Mouse (Mus musculus): ENCODE results near the gene Bckdhb. TPM values are rescaled to one million over a fixed set of nuclear protein-coding genes. Genes with fewer than 3 reads are reported as not detected.

Bckdhb gene
- total and polyA plus RNA-seq, 2 experiments from 2014 or later: 22.1 to 40.3 TPM

- no peak overlapping the region for H3K27ac ChIP-seq
- ATAC-seq (peak; percentile 55; the same call in 1 of the 2 replicates), DNase-seq (ENCODE audit: low spot score) (peak; percentile 70)
- H3K9ac ChIP-seq (replicated peaks; ENCODE audit: low read length): no peak overlapping the region
- H3K27me3 ChIP-seq (ENCODE audit: insufficient read depth, low read length): no peaks in the 10 kb centered on the region
- TF ChIP-seq CTCF (IDR thresholded peaks at IDR 0.05; ENCODE audit: low read depth): no peak
- 39% methylated on average over 6 of the region's 6 CpGs for WGBS
- H3K9me3 ChIP-seq (ENCODE audit: low read length): no peaks in the 10 kb centered on the region
- no peak overlapping the region for H3K4me2 ChIP-seq (ENCODE audit: low read depth, low read length)
- peaks cover 8% of the 10 kb centered on the region; the same call in 1 of the 2 replicates for H3K4me1 ChIP-seq (ENCODE audit: insufficient read depth, low read length)
- no peak overlapping the region for H3K4me3 ChIP-seq (ENCODE audit: low read length)
- no peaks in the 10 kb centered on the region for H3K36me3 ChIP-seq (ENCODE audit: insufficient read depth, low read length)
Measured at GRCm38 (mm10) chr9:84109777-84110478, 185.0 kb downstream of the Bckdhb start.

GRCm38 (mm10) chr9:84110616-84111015 lies 185.7 kb downstream of the Bckdhb start:
- Histone ChIP-seq H3K4me1 (ENCODE audit: insufficient read depth, low read length) (peaks cover 8% of the 10 kb centered on the region; the same call in 1 of the 2 replicates), H3K27me3 (ENCODE audit: insufficient read depth, low read length) (no peaks in the 10 kb centered on the region), H3K4me2 (ENCODE audit: low read depth, low read length) (peak overlapping the region; percentile 38), H3K9me3 (ENCODE audit: low read length) (no peaks in the 10 kb centered on the region), H3K9ac (replicated peaks; ENCODE audit: low read length) (0 out of 2 replicates have a peak overlapping the region, but pooled peaks have one; percentile 9), H3K27ac (no peak overlapping the region), H3K4me3 (ENCODE audit: low read length) (peak overlapping the region; percentile 2; the same call in 1 of the 2 replicates), H3K36me3 (ENCODE audit: insufficient read depth, low read length) (no peaks in the 10 kb centered on the region)
- TF ChIP-seq CTCF (IDR thresholded peaks at IDR 0.05; ENCODE audit: low read depth): no peak
- WGBS: 20% methylated on average over 11 of the region's 11 CpGs
- ATAC-seq (peak; percentile 57), DNase-seq (ENCODE audit: low spot score) (peak; percentile 38)

- DNase-seq (ENCODE audit: low spot score) (no peak), ATAC-seq (no peak)
- Histone ChIP-seq H3K4me3 (ENCODE audit: low read length) (no peak overlapping the region), H3K4me1 (ENCODE audit: insufficient read depth, low read length) (peaks cover 8% of the 10 kb centered on the region; the same call in 1 of the 2 replicates), H3K9ac (replicated peaks; ENCODE audit: low read length) (no peak overlapping the region), H3K4me2 (ENCODE audit: low read depth, low read length) (no peak overlapping the region), H3K9me3 (ENCODE audit: low read length) (no peaks in the 10 kb centered on the region), H3K36me3 (ENCODE audit: insufficient read depth, low read length) (no peaks in the 10 kb centered on the region), H3K27ac (no peak overlapping the region), H3K27me3 (ENCODE audit: insufficient read depth, low read length) (no peaks in the 10 kb centered on the region)
- TF ChIP-seq CTCF (IDR thresholded peaks at IDR 0.05; ENCODE audit: low read depth): no peak
- WGBS: 54% methylated on average over 1 of the region's 1 CpGs
Measured at GRCm38 (mm10) chr9:84112319-84112718, 187.4 kb downstream of the Bckdhb start.

GRCm38 (mm10) chr9:84112842-84113568 lies 188.1 kb downstream of the Bckdhb start:
- H3K4me1 ChIP-seq (ENCODE audit: insufficient read depth, low read length): peaks cover 8% of the 10 kb centered on the region; the same call in 1 of the 2 replicates
- H3K36me3 ChIP-seq (ENCODE audit: insufficient read depth, low read length): no peaks in the 10 kb centered on the region
- WGBS: 78% methylated on average over 12 of the region's 12 CpGs
- no peaks in the 10 kb centered on the region for H3K9me3 ChIP-seq (ENCODE audit: low read length)
- H3K9ac ChIP-seq (replicated peaks; ENCODE audit: low read length): no peak overlapping the region
- no peak for DNase-seq (ENCODE audit: low spot score)
- H3K27me3 ChIP-seq (ENCODE audit: insufficient read depth, low read length): no peaks in the 10 kb centered on the region
- no peak for TF ChIP-seq CTCF (IDR thresholded peaks at IDR 0.05; ENCODE audit: low read depth)
- no peak overlapping the region for H3K27ac ChIP-seq
- ATAC-seq: no peak
- no peak overlapping the region for H3K4me2 ChIP-seq (ENCODE audit: low read depth, low read length)
- H3K4me3 ChIP-seq (ENCODE audit: low read length): no peak overlapping the region

- ATAC-seq (no peak), DNase-seq (ENCODE audit: low spot score) (no peak)
- Histone ChIP-seq H3K4me2 (ENCODE audit: low read depth, low read length) (no peak overlapping the region), H3K4me1 (ENCODE audit: insufficient read depth, low read length) (peaks cover 8% of the 10 kb centered on the region; the same call in 1 of the 2 replicates), H3K27ac (no peak overlapping the region), H3K27me3 (ENCODE audit: insufficient read depth, low read length) (no peaks in the 10 kb centered on the region), H3K9me3 (ENCODE audit: low read length) (no peaks in the 10 kb centered on the region), H3K9ac (replicated peaks; ENCODE audit: low read length) (no peak overlapping the region), H3K4me3 (ENCODE audit: low read length) (no peak overlapping the region), H3K36me3 (ENCODE audit: insufficient read depth, low read length) (no peaks in the 10 kb centered on the region)
- 76% methylated on average over 13 of the region's 13 CpGs for WGBS
- no peak for TF ChIP-seq CTCF (IDR thresholded peaks at IDR 0.05; ENCODE audit: low read depth)
Measured at GRCm38 (mm10) chr9:84114254-84114653, 189.3 kb downstream of the Bckdhb start.

DNA sequence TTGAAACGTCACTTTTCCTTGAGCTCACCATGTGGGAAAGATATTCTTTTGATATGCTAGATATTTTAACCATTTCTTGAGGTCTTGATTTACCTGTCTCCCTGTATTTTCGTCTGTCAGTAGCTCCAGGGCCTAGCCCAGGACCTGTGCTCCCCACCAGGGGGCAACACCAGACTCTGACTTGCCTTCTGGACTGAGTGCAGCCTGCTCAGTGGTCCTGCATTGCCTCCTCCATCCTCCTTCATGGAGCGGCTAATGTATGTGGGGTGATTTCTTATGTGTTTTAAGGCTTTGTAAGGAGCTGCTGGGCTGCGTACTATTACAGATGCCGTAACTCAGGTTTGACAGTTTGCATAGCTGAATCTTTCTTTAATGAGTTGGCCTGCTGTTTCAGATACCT lies 192.4 kb downstream of the Bckdhb start:
- DNase-seq (ENCODE audit: low spot score): peak; percentile 41
- no peak overlapping the region for H3K27ac ChIP-seq
- 80% methylated on average over 5 of the region's 5 CpGs for WGBS

More for the DNA sequence above, 192.4 kb downstream of the Bckdhb start:
- TF ChIP-seq CTCF (IDR thresholded peaks at IDR 0.05; ENCODE audit: low read depth): peak; percentile 50
- H3K4me1 ChIP-seq (ENCODE audit: insufficient read depth, low read length): no peaks in the 10 kb centered on the region
- H3K9ac ChIP-seq (replicated peaks; ENCODE audit: low read length): no peak overlapping the region
- H3K27me3 ChIP-seq (ENCODE audit: insufficient read depth, low read length): no peaks in the 10 kb centered on the region
- no peak overlapping the region for H3K4me3 ChIP-seq (ENCODE audit: low read length)
- no peaks in the 10 kb centered on the region for H3K9me3 ChIP-seq (ENCODE audit: low read length)
- no peaks in the 10 kb centered on the region for H3K36me3 ChIP-seq (ENCODE audit: insufficient read depth, low read length)
- no peak overlapping the region for H3K4me2 ChIP-seq (ENCODE audit: low read depth, low read length)
- no peak for ATAC-seq
